Mouse (Mus musculus) stomach, embryonic 16.5 days (tissue): ENCODE measurements around the gene Maats1. TPM values are rescaled to one million over a fixed set of nuclear protein-coding genes. Genes with fewer than 3 reads are reported as not detected.

Source experiments
- ATAC-seq: fragments of 200-750 bp; cut with Nextera tagmentation; 2 replicates; pipeline ENCODE4 v1.8.0; 2017; ENCODE audit warnings: moderate number of reproducible peaks, moderate TSS enrichment; ENCODE audit not compliant: insufficient read depth, low FRiP score
- H3K27ac ChIP-seq: fragments of 300-500 bp; sonication (generic); 2 replicates; pipeline ENCODE4 v1.5.1; 2014; ENCODE audit warnings: low read length
- H3K27me3 ChIP-seq: fragments of 300-500 bp; sonication (generic); 2 replicates; pipeline ENCODE4 v1.6.1; 2014; ENCODE audit warnings: low read length, control low read depth, mixed read lengths; ENCODE audit not compliant: control insufficient read depth, insufficient read depth
- H3K36me3 ChIP-seq: fragments of 300-500 bp; sonication (generic); 2 replicates; pipeline ENCODE4 v1.6.1; 2014; ENCODE audit warnings: low read length; ENCODE audit not compliant: control insufficient read depth, insufficient read depth
- H3K4me1 ChIP-seq: fragments of 300-500 bp; sonication (generic); 2 replicates; pipeline ENCODE4 v1.6.1; 2014; ENCODE audit warnings: low read length, control low read depth, mixed read lengths; ENCODE audit not compliant: control insufficient read depth, insufficient read depth
- H3K4me2 ChIP-seq: fragments of 300-500 bp; sonication (generic); 2 replicates; pipeline ENCODE4 v1.6.1; 2014; ENCODE audit warnings: low read depth, low read length, mixed read lengths
- H3K4me3 ChIP-seq: fragments of 300-500 bp; sonication (generic); replicated peaks from 2 replicates; pipeline ENCODE4 v1.5.1; 2014; ENCODE audit warnings: mild to moderate bottlenecking, low read length
- H3K9ac ChIP-seq: fragments of 300-500 bp; sonication (generic); 2 replicates; pipeline ENCODE4 v1.6.1; 2014; ENCODE audit warnings: low read length
- H3K9me3 ChIP-seq: fragments of 300-500 bp; sonication (generic); replicated peaks from 2 replicates; pipeline ENCODE4 v1.6.1; 2016; ENCODE audit warnings: low read length, control low read depth; ENCODE audit not compliant: control insufficient read depth
- WGBS: fragments of 180-500 bp; shearing (Covaris S2); extraction: QIAGEN DNeasy Blood & Tissue Kit; methylation state at CpG from one replicate; pipeline ENCODE4 v1.1.7; 2014; 5-methylcytosine and 5-hydroxymethylcytosine counted together
- polyA plus RNA-seq: library from polyadenylated mRNA; unstranded; fragments of >200 nt; fragmentation: Nextera tagmentation; extraction: Ambion mirVana; gene quantifications from 2 replicates; pipeline ENCODE4 v1.2.1, GENCODE M21; 2015

The Maats1 gene
- polyA plus RNA-seq, 1 experiment from 2014 or later = 0.15 TPM

DNA sequence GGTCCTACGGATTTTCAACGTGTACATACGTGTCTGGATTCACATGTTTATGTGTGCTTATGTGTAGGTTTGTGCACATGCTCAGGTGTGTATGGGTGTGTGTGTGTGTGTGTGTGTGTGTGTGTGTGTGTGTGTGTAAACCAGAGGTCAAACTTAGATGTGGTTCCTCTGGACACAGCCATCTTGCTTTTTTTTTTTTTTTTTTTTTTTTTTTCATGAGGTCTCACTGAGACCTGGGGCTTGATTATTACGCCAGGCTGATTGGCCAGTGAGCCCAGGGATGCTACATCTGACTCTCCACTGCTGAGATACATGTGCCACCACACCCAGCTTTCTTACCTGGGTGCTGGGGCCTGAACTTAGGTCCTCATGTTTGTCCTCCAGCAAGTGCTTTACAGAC lies 22.9 kb downstream of the Maats1 start:
- H3K27me3 ChIP-seq = no peaks in the 10 kb centered on the region
- no peak overlapping the region for H3K27ac ChIP-seq
- no peak overlapping the region for H3K4me2 ChIP-seq
- H3K9ac ChIP-seq = no peak overlapping the region
- 84% methylated on average over 4 of the region's 4 CpGs for WGBS
- H3K4me1 ChIP-seq = no peaks in the 10 kb centered on the region
- H3K4me3 ChIP-seq = no peak overlapping the region
- ATAC-seq = no peak
- H3K9me3 ChIP-seq = no peaks in the 10 kb centered on the region
- H3K36me3 ChIP-seq = no peaks in the 10 kb centered on the region

DNA sequence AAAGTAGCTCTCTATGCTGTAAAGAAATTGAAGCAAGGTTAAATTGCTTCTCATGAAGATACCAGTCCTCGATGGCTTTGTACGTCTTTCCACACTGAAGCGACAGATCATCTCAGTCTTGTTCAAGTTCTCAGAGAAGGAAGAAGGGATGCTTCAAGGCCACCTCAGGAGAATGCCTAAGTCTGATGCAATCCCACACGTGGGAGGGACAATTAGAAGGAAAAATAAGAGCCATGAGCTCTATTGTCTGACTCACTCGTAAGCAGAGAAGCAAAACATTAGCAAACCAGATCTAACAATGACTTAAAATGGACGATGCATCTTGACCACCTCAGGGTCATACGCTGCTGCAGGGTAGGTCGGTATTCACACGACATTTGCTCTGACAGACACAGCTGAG lies 23.5 kb downstream of the Maats1 start:
- Histone ChIP-seq H3K4me2 (no peak overlapping the region), H3K27me3 (no peaks in the 10 kb centered on the region), H3K9ac (no peak overlapping the region), H3K9me3 (no peaks in the 10 kb centered on the region), H3K4me1 (no peaks in the 10 kb centered on the region), H3K4me3 (no peak overlapping the region), H3K27ac (no peak overlapping the region), H3K36me3 (no peaks in the 10 kb centered on the region)
- ATAC-seq = no peak
- 71% methylated on average over 9 of the region's 9 CpGs for WGBS

DNA sequence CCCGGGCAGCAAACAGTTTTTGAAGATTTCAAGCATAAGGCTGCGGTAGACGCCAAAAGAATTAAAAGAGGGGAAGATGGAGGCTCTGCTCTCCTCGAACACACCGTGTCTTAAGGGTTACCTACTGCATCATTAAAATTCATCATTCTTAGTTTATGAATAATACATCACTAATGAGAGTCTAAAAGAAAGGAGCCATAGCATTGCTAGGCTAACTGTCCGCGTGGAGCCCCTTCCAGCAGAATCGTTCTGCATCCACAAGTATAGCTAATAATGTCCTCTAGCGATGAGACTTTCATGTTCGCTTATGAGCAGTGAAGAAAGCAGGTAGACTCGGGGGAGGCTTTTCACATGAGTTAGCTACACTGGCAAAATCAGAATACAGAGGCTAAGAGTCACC lies 33.7 kb downstream of the Maats1 start:
- Histone ChIP-seq H3K4me2 (no peak overlapping the region), H3K9me3 (no peaks in the 10 kb centered on the region), H3K27me3 (no peaks in the 10 kb centered on the region), H3K27ac (no peak overlapping the region), H3K4me3 (no peak overlapping the region), H3K36me3 (no peaks in the 10 kb centered on the region), H3K9ac (no peak overlapping the region), H3K4me1 (no peaks in the 10 kb centered on the region)
- no peak for ATAC-seq
- 86% methylated on average over 11 of the region's 11 CpGs for WGBS

DNA sequence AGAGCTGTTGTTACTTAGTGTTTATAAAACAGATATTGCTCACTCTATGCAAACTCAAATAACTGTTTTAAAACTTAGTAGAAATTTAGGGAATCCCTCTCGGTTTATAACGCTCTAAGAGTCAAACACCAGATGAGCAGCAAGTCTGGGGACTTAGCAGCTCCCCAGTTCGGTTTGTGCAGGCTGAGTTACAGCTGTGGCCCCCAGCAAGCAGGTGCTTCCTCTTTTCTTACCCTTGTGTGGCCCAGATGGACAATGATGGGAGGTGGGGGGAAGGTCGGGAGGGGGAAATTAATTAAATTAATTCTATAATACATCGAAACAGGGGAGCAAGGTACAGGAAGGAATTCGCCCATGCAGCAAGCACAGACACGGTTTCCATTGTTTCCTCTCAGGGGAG lies 34.3 kb downstream of the Maats1 start:
- WGBS = 58% methylated on average over 7 of the region's 7 CpGs
- Histone ChIP-seq H3K4me1 (no peaks in the 10 kb centered on the region), H3K36me3 (no peaks in the 10 kb centered on the region), H3K4me3 (no peak overlapping the region), H3K27ac (no peak overlapping the region), H3K9me3 (no peaks in the 10 kb centered on the region), H3K9ac (no peak overlapping the region), H3K4me2 (no peak overlapping the region), H3K27me3 (no peaks in the 10 kb centered on the region)
- ATAC-seq = no peak

DNA sequence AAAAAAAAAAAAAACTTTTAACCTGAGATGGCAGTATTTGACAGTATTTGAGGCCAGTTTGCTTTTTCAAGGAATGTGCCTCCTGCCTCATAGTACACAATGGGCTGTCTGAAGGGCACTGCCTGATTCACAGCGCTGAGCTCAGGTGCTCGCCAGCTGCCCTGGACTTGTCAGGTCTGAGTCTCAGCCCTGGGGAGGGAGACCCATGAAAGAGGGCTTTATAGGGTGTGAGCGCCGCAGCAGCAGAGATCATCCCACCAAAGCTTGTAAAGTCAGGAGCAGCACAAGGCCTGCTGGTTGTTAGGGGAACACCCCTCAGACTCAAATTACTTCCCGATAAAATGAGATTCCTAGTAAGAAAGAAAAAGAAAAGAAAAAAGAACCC lies 34.7 kb downstream of the Maats1 start:
- WGBS = 55% methylated on average over 5 of the region's 5 CpGs
- no peaks in the 10 kb centered on the region for H3K36me3 ChIP-seq
- H3K9me3 ChIP-seq = no peaks in the 10 kb centered on the region
- H3K27me3 ChIP-seq = no peaks in the 10 kb centered on the region
- no peak for ATAC-seq
- no peaks in the 10 kb centered on the region for H3K4me1 ChIP-seq
- H3K4me2 ChIP-seq = no peak overlapping the region
- no peak overlapping the region for H3K9ac ChIP-seq
- no peak overlapping the region for H3K27ac ChIP-seq
- H3K4me3 ChIP-seq = no peak overlapping the region

DNA sequence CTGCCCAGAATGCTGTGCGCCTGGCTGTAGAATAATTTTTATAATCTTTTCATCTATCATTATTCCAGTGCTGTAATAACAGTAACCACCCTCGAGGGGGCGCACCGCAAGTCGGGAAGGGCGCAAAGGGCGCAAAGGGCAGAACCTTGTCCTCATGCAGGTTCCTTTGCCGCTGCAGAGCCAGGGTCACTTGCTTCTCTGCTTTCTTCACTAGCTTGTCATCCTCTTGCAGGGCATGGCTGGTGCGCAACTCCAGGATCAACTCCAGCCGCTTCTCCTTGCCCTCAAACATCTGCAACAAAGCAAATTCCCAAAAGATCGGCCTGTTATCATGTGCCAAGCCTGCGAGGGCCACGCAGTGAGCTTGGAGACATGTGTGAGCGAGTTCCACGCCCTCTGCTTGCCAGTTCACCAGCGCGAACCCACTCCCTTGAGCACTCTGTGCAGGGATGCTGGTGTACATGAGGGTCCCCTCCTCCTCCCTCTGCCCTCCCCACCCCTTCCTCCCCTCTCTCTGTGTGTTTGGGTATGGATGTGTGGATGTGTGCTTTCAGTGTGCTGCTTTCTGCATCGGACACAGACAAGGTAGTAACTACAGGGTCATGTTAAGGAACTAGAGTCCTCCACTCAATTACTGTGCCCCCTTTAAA lies 35.2 kb downstream of the Maats1 start:
- H3K4me2 ChIP-seq = no peak overlapping the region
- no peak for ATAC-seq
- 51% methylated on average over 18 of the region's 18 CpGs for WGBS

DNA sequence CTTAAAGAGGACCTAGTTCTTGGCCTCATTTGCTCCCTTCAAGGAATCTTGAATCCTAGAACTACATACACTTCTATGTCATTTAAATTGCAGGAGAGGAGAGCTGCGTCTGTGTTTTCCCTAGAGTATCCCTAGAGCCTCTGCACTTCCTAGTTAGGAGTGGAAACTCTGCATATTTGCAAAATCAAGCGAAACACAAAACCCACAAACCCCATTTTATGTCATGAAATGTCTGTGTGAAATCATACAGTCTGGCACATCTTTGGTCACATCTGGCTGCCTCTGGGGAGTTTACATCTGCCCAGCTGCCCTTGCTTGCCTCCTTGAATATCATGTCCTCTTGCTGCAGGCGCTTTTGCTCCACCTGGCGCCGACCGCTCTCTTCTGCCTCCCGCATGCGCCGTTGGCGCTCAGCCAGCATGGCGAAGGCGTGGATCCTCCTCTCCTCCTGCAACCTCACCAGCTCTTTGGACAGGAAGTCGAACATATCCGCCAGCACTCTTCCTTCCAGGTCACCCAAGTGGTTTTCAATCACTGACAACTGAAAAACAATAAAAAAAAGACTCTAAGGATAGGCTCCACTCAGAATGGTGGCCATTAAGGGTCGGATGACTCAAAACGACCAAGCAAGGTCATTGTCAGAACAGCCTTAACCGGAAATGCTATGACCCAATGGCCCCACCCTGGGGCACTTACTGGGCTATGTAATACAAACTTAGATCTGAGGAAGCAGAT lies 37.3 kb downstream of the Maats1 start:
- peak; percentile 62; the same call in 1 of the 2 replicates for ATAC-seq
- 0 out of 2 replicates have a peak overlapping the region, but pooled peaks have one; percentile 12 for H3K4me3 ChIP-seq
- H3K9ac ChIP-seq = 0 out of 2 replicates have a peak overlapping the region, but pooled peaks have one; percentile 11
- no peak overlapping the region for H3K27ac ChIP-seq
- no peaks in the 10 kb centered on the region for H3K27me3 ChIP-seq
- H3K9me3 ChIP-seq = no peaks in the 10 kb centered on the region
- H3K4me2 ChIP-seq = peak overlapping the region; percentile 33
- no peaks in the 10 kb centered on the region for H3K36me3 ChIP-seq
- no peaks in the 10 kb centered on the region for H3K4me1 ChIP-seq
- WGBS = 57% methylated on average over 17 of the region's 17 CpGs

More for the DNA sequence above, 35.2 kb downstream of the Maats1 start:
- H3K27ac ChIP-seq = no peak overlapping the region
- no peaks in the 10 kb centered on the region for H3K9me3 ChIP-seq
- H3K4me3 ChIP-seq = no peak overlapping the region
- no peaks in the 10 kb centered on the region for H3K27me3 ChIP-seq
- no peak overlapping the region for H3K9ac ChIP-seq
- no peaks in the 10 kb centered on the region for H3K36me3 ChIP-seq
- no peaks in the 10 kb centered on the region for H3K4me1 ChIP-seq

DNA sequence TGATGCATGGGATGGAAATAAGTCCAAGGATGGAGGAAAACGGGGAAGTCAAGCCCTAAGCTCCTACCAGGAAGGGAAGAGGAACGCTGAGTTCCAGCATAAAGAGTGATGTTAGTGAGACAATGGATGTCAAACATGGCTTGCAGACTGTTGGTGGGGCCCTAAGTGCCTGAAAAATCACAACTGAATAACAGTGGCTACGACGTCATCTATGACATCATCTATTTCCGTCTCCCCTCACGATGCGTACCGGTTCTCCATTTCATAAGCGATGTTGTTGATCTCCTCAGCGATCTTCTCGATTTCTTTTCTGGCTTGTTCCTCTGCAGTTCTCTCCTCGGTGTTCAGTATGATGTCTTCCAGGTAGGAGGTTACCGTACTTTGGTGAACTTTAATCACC lies 39.6 kb downstream of the Maats1 start:
- Histone ChIP-seq H3K9me3 (no peaks in the 10 kb centered on the region), H3K9ac (no peak overlapping the region), H3K27me3 (no peaks in the 10 kb centered on the region), H3K4me1 (no peaks in the 10 kb centered on the region), H3K4me2 (no peak overlapping the region), H3K4me3 (no peak overlapping the region), H3K27ac (no peak overlapping the region), H3K36me3 (no peaks in the 10 kb centered on the region)
- 84% methylated on average over 13 of the region's 13 CpGs for WGBS
- ATAC-seq = no peak

DNA sequence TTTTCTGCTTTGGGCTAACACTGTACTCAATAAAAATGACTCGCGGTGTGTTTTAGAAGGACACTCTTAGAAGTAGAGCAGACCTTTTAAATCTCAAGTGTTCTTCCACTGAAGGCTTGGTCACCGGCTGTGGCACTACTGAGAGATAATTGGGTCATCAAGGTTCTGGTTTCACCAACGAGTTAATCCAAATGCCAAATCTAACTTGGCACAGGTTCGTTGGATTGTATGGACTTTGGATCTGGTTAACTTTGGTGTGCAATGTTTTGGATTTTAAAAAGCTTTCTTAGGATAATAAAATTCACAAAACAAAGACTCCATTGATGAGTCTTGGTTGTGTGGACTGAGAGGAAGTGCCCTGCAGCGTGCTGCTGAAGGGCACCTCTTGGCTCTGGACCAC lies 43.5 kb downstream of the Maats1 start:
- no peak for ATAC-seq
- Histone ChIP-seq H3K9me3 (no peaks in the 10 kb centered on the region), H3K9ac (no peak overlapping the region), H3K4me1 (no peaks in the 10 kb centered on the region), H3K27me3 (no peaks in the 10 kb centered on the region), H3K36me3 (no peaks in the 10 kb centered on the region), H3K4me2 (no peak overlapping the region), H3K4me3 (no peak overlapping the region), H3K27ac (no peak overlapping the region)
- WGBS = 85% methylated on average over 6 of the region's 6 CpGs
